Mouse (Mus musculus) gastrocnemius, postnatal 36 days (tissue): ENCODE results near the gene Zdhhc14. TPM values are rescaled to one million over a fixed set of nuclear protein-coding genes. Genes with fewer than 3 reads are reported as not detected.

Experiments
- DNase-seq, 2 experiments: peaks; one replicate each; pipeline ENCODE4 v3.0.0; 2022
- intact Hi-C: fragments of 180-260 bp; cut with DNase I; formaldehyde crosslinking; loops from one replicate; pipeline ENCODE4 v1.15.1; 2025
- total RNA-seq, 2 experiments: library from RNA; stranded (reverse); gene quantifications; 2 replicates each; pipeline ENCODE4 v1.2.3; 2021

Gene Zdhhc14
- total RNA-seq, 2 experiments from 2014 or later: 2.4 to 3.1 TPM

DNA sequence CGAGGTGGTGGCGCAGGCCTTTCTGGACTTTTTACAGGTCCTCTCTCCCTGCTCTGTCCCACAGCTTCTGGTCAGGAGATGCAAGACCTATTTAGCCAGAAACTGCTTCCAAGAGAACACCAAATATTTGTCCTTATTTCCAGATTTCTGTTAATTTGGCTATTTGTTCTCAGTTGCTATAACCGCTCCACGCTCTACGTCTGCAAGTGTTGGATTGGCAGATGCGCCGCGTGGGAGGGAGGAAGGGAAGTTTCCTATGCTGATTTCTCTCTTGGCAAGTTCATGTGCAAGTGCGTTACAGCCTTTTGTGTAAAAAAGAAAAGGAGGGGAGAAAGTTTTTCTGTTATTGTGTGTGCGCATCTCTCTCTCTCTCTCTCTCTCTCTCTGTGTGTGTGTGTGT, 58.1 kb downstream of the Zdhhc14 start:
- intact Hi-C loops: no loop called here
- no peak for DNase-seq

DNA sequence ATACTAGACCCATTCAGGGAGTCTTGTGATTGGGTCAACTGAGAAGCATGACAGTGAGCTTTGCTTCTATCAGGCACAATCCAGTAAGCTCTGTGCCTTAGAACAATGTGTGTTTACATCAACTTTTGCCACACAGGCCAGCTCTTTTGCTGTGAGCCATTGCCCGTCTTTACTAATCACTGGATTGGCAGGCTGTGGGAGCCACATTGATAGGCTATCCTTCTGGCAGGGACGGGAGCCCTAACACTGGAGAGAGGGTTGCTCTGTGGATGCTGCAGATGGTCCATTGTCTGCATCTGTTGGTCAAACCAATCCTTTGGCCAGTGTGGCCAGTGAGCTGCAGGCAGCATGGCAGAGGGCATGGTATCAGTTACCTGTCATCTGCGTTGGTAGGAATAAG, 58.8 kb downstream of the Zdhhc14 start:
- intact Hi-C loops: no loop called here
- DNase-seq: no peak

DNA sequence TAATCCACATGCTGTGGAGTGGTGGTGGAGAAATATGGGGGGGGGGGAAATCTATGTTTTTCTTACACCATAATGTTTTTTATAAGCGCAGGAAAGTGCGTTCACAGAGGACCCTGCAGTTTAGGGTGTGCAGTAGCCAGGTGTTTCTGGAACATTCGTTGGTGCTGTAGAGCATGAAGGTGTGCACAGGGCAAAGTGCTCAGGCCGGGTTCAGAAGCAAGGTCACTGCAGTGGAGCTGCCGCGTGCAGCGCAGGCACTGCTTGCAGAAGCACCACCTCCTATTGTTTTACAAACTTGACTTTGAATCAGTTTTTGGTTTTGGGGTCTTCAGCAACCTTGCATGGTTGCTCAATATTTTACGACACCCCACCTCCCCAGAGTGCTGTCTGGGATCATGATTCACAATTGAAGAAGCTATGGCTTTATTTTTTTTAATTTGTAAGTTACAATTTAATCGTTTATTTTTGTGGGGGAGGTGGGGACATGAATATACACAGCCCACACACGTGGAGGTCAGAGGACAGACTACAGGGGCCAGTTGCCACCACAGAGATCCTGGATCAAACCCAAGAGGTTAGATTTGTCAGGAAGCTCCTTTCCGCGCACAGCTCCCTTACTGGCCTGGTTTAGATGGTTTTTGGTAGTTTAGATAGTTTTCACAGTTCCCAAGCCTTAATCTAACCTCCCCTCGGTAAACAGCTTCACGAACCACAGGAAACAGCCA, 59.8 kb downstream of the Zdhhc14 start:
- no peak for DNase-seq
- intact Hi-C loops: no loop called here

DNA sequence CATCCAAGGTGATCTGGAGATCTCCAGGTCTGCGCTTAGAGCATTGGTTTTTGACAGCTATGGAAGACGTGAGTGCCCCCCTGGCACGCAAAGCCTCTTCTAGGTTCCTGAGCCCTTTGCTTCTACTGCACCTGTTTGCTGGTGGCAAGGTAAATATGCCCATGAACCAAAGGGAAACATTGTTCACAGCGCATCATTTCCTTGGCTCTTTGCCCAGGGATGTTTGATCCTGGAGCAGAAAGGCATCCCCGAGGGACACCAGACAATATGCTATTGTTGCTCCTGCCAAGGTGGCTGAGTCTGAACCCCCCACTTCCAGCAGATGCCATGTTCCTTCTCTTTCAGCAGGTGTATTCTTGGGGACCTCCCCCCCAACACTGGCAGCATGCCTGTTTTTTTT, 61.2 kb downstream of the Zdhhc14 start:
- intact Hi-C loops: no loop called here
- no peak for DNase-seq

DNA sequence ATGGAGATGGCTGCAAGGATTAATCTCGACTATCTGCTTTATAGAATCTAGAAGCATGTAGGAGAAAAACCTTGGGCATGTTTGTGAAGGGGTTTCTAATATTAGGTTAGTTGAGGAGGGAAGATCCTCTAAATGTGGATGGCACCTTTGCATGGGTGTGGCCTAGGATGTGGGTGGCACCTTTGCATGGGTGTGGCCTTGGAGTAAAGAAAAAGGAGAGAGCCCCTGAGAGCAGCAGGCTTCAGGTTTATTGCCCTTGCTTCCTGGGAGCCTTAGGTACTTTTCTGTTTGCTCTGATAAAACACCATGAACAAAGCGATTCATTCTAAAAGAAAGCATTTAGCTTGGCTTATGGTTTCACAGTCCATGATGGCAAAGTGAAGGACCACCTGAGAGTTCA, 62.2 kb downstream of the Zdhhc14 start:
- intact Hi-C loops: no loop called here
- DNase-seq: no peak

DNA sequence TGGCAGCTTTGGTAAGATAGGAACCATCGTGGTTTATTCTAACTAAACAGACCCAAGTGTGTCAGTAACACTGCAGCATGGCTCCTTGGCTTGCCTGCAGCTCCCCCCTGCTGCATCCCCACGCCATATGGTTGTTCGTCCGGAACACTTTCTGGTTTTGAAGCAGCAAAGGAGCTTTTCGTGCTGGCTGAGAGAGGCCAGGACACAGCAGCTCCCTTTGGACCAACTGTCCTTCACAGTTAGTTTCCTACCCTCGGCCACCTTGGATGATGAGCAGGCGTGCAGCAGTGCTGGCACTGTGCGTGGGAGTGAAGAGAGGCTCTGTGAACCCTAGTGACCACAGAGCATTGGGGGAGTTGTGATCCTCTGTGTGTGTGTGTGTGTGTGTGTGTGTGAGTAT, 64.2 kb downstream of the Zdhhc14 start:
- no peak for DNase-seq
- intact Hi-C loops: no loop called here

DNA sequence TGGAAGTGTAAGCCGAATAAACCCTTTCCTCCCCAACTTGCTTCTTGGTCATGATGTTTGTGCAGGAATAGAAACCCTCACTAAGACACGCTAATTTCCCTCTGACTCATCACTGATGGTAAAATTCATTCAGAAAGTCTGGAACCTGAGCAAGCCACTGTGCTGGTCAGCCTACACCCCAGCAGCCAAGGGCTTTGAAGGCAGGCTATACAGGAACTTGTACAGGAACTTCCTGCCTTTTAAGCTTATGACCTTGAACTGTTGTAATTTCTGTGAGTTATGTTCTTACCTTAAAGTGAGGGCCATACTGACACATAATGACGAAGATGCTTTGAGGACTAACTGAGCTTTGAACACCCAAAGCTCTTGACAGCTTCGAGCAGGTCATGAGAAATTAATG, 67.9 kb downstream of the Zdhhc14 start:
- intact Hi-C loops: no loop called here
- no peak for DNase-seq

DNA sequence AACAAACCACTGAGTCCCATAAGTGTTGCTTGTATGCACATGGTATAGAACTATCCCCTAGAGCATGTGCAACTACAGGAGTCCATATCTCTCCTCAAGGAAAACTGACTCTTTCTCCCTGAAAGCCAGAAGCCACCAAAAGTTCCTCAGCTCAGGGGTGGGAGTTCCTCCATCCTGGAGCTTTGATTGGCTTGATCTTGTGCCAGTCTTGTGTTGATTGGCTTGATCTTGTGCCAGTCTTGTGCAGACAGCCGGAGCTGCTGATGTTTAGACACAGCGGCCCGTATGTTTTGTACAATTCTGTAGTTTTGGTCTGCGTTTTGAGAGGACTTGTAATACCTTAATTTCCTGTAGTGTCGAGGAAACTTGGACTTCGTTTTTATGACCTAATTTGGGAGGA, 70.8 kb downstream of the Zdhhc14 start:
- no peak for DNase-seq
- intact Hi-C loops: no loop called here

DNA sequence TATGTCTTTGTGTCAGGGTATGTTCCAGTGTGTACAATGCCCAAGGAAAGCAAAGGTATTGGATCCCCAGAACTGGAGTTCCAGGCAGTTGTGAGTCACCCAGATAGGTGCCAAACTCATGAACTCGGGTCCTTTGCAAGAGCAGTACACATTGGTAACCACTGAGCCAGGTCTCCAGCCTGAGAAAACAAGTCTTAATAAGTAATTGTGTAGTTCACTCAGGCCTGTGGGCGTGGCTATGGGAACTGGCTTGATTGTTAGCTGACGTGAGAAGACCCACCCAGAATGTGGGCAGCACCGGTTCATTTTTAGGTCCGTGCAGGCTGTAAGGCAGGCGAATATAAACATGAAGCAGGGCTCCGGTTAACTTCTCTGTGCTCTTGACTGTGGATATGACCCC, 73.6 kb downstream of the Zdhhc14 start:
- intact Hi-C loops: no loop called here
- no peak for DNase-seq

DNA sequence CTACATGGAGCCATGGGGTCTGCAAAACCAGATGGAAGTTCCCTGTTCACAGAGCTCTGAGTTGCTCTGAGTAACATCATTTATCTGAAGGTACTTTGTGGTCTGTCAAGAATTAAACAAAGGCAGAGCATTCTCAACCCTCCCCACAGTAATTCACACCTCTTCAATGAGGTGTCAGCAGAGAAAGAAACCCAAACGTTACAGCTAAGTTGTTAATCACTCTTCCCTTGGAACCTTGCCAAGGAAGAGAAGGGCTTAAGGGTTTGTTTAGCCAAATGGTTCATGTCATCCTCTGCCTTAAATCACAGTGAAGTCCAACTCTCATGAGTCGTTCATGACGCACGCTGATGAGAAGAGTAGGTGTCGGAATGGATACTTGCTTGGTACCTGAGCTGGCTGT, 75.6 kb downstream of the Zdhhc14 start:
- no peak for DNase-seq
- intact Hi-C loops: no loop called here

DNA sequence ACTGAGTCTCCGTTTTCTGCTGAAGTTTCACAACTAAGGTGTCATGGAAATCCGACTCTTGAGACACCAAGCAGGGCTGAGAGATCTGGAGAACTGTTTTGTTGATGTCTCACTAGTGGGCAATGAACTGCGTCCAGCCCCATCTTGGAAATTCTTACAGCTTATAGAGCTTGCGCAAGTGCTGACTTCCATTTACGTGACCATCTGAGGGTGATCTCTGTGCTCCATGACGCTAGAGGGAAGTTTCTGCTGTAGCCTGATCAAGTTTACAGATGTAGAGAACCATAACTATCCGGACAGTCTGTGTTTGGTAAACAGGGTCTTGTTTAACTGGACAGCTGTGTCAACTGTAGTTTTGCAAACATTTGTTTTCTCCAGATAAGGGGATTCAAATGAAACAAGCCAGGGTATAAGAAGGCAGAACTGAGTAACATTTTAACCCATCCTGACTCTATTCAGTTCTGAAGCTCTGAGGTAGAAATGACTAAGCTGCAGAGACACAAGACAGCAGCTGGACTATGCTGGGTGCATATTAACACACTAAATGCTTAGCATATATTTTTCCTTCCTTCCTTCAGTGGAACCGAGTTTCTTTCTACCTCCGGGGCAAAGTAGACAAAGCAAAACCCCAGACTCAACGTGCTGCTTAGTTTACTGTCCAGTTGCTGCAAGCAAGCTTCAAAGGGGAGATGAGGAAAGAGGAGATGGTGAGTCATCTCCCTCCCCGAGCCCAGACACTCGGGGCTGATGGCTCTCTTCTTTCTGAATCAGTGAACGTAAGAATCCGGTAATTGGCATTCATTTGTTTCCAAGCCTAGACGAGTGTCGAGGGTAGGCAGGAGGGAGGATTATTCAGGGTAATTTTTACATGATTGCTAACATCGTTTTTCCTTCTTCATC, 77.0 kb downstream of the Zdhhc14 start:
- no peak for DNase-seq
- intact Hi-C loops: no loop called here

DNA sequence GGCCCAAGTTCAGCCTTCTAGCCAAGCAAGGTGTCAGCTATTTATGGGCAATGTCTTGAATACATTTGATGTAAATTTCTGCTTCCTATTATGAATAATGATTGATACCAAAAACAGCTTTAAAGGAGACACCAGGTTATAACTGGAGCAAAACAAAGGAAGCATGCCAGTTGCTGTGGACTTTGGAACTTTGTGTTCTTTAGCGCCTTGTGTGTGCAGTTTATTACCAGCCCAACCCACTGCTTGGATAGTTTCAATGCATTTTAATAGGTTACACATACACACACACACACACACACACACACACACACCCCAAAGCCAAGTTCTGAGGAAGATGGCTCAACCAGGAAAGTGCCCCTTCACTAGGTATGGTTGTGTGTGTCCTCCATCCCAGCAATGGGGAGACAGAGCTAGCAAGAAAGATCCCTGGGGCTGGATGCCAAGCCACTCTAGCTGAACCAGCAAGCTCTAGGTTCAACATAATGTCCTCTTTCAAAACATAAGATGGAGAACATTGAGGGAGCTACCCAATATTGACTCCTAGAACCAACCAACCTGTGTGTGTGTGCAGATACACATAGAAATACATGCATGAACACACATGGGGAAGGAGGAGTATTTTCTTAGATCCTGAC, 79.9 kb downstream of the Zdhhc14 start:
- intact Hi-C loops: no loop called here
- DNase-seq: no peak

DNA sequence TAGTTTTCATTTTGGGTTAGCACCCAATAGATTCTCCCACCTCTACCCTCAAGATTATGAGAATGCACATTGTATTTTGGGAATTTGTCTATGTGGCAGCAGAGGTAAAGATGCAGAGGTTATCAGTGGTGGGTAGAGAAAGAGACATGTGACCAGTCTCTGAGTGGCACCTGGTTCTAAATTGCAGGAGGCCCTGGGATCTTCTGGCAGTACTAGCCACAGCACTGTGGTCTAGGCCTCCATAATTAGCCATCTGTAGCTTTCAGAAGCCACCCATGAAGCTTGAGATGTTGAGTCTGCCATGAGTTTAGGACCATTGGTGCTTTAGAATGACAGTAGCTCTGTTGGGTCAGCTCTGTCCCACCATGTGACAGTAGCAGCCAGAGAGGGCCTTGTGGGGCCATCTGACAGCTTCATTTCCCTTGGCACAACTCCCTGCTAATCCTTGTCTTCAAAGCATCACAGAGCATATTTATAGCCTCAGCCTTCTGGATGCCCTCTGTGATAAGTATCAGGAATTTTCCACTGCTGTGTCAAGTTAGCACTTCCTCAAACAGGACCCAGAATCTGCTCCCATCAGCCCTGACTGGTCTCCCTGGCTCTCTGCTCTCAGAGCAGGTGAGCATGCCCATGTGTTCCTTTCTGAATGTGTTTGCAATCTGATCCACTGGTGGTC, 80.5 kb downstream of the Zdhhc14 start:
- intact Hi-C loops: no loop called here
- DNase-seq: no peak

DNA sequence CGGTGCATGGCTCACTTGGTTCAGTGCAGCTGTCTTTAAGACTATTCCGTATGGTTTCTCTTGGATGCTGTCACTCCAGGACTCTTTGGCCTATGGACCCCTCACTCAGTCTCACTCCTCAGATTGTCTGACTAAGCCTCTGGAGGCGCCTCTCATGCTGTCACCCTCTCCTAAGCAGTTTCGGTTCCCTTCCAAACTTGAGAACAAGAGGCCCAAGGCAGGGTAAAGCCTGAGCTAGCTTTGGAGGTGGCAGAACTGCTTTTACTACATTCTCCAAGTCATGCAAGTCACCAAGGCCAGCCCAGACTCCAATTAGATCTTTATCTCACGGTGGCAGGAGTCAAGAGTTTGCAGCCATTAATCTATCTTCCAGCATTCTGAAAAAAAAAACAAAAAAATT, 82.3 kb downstream of the Zdhhc14 start:
- intact Hi-C loops: no loop called here
- DNase-seq: no peak

DNA sequence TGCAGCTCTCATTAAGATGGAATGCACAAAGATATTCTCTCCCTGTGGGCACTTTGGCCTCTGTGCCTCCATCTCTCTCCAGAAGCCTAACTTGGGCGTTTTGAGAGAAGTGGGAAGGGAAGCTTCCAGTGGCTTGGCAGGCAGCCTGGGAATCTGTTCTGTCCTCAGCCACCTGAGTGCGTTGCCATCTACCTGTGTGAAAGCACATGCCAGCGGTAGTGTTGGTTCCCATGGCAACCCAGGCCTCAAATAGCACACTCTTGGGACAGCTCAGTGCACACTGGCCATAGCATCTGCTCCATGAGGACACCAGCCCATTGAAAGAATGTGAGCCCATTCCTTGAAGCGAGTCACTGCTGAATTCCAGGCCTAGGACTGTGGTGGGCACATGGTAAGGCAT, 83.2 kb downstream of the Zdhhc14 start:
- DNase-seq: no peak
- intact Hi-C loops: no loop called here

DNA sequence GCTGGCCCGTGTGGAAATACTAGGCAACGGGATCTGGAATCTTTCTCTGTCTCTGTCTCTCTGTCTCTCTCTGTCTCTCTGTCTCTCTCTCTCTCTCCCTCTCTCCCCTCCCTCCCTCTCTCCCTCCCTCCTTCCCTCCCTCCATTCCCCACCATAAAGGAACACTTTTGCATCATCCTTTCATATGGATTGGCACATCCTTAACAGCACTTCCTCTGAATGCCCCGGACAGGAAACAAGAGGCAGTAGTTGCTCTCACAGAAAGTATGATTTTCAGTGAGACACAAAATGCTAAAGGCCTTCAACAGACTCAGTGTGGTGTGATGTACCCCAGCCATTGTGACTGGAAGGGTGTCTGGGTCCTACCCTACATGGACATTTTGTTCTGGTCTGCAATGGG, 89.9 kb downstream of the Zdhhc14 start:
- intact Hi-C loops: no loop called here
- no peak for DNase-seq

DNA sequence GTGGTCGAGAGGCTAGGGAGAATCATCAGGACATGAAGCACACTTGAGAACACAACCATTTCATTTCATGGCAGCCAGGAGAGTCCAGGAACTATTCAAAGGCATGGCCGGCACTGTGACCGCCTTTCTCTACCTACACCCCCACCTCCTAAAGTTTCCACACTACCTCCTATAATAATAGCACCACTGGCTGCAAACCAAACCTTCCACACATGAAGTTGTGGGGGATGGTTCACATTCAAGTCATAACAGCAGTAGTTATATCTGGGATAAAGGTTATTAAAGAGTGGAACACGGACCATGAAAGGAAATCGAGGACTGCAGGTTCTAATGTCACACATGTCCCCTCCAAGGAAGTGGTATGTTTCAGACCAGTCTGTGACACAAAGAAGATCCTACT, 90.6 kb downstream of the Zdhhc14 start:
- intact Hi-C loops: no loop called here
- no peak for DNase-seq

DNA sequence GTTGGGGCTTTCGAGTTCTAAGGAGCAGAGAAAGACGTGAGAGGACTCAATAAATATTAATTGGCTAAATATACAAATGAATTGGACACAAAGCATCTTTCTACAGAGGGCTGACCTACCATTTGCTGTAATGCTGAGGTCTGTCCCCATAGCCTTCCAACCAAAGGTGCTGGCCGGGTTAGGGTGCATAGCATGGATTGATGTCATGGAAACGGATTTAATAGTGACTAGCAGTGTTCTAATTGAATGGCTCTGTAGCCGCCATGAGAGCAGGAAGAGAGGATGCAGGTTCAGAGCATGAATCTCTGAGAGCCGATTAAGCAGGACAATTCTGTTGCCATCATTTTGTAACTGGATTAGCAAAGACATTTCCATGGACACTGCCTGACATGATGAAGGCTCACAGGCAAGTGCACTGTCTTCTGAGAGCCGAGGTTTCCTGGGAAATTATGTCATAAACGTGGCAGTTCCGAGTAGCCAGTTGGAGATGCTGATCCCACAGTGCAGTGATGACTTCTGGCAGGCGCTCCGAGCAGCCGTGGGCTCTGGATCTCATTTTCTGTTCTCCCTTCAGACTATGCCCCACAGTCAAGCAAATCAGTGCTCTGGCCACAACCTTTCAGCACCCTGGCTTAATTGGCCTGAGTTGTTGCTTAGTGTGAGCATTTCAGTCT, 91.3 kb downstream of the Zdhhc14 start:
- intact Hi-C loops: no loop called here
- DNase-seq: no peak

DNA sequence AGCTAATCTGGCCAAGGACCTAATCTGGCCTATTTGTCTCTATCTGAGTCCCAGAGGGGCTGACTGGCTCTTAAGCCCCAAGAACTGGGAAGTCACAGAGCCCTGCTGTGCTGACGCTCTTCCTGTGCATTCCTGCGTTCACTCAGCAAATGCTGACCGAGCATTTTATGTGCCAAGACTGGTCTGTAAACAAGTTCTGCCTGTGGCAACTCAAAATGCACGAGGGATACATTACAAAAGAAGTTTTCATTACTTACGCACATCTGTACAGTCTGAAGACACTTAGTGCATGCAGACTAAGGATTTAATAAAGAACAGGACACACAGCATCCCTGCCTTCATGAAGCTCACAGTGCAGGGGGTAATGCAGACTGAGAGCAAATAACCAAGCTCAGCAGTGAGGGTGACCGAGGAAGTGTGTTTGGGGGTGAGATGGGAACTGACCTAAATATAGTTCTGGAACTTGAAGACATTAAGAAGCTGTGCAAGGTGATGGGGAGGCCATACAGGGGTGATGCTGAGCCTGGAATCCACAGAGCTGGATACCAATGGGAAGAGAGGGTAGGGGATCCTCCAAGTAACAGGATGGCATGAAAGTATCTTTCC, 99.3 kb downstream of the Zdhhc14 start:
- DNase-seq: no peak
- intact Hi-C loops: no loop called here

DNA sequence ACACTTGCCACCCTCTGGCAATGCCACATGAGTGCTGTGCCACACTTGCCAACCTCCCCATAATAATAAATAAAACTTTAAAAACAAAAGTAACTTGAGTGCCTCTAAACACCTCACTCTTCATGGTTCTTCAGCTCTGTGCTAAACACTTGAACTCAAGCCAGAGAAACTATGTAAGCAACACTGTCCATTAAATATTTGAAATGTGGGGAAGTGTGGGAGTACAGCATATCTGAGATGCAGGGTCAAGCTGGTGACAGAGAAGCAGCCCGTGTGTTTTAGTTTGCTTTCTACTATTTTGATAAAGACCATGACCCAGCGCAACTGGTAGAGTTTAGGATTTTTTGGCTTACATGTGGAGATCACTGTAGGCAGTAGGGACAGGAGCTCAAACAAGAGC, 100.7 kb downstream of the Zdhhc14 start:
- intact Hi-C loops: no loop called here
- DNase-seq: no peak
